Mouse (Mus musculus) heart, adult 2 months (tissue): ENCODE results near the gene Gm20388.

ENCODE experiments used
- CTCF ChIP-seq: fragments of 200-600 bp; IDR thresholded peaks from 2 replicates; pipeline ENCODE4 v1.8.1; 2022; ENCODE audit warnings: antibody characterized with exemption, mild to moderate bottlenecking, moderate library complexity
- EP300 ChIP-seq: fragments of 200-500 bp; IDR thresholded peaks from 2 replicates; pipeline ENCODE4 v1.6.1; 2011; ENCODE audit warnings: low read depth, low read length, control low read depth; ENCODE audit not compliant: insufficient read depth

GRCm38 (mm10) chr8:122038076-122038475, 2127.4 kb downstream of the Gm20388 start:
- TF ChIP-seq CTCF (no peak), EP300 (no peak)
